Mouse (Mus musculus) spleen, postnatal 14 days (tissue): ENCODE measurements around the gene Gdpgp1.

Experiments
- DNase-seq, 2 experiments: peaks; one replicate each; pipeline ENCODE4 v3.0.0; 2021 to 2022; ENCODE audit warnings: low spot score in 2 of 2

Gdpgp1 gene

GRCm38 (mm10) chr7:80280998-80281397 is 48.3 kb downstream of the Gdpgp1 start:
- no peak for DNase-seq

- no peak for DNase-seq
These were observed 49.0 kb downstream of the Gdpgp1 start for GRCm38 (mm10) chr7:80281646-80282045.

DNA sequence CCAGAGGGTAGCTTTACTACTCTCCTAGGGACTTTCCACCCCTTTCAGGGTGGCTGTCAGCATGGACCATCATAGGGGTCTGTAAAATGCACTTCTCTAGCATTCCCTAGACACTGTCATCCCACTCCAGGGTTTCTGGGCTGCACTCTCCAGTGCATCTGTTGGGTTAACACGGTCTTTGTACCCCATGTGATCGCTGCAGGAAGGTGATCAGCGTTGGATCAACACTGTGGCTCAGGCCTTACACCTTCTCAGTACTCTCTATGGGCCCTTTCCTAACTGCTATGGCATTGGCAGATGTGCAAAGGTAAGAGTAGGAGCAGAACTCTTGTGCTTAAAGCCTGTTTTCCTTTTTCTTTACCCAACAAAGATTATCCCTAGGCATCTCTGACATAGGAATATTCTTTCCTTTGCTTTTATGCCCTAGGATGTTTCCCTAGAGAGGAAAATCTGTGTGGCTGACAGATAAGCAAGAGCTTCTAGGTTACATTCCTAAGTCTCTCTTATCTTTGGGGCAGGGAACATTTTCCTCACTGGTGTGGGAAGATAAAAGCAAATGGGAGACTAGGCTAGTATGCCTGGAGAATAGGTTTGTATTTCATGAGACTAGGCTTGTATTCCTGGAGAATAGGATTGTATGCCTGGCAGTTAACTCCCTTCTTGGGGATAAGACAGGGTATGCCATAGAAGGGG is 50.7 kb downstream of the Gdpgp1 start:
- DNase-seq: no peak

GRCm38 (mm10) chr7:80284391-80284790 is 51.7 kb downstream of the Gdpgp1 start:
- no peak for DNase-seq

DNA sequence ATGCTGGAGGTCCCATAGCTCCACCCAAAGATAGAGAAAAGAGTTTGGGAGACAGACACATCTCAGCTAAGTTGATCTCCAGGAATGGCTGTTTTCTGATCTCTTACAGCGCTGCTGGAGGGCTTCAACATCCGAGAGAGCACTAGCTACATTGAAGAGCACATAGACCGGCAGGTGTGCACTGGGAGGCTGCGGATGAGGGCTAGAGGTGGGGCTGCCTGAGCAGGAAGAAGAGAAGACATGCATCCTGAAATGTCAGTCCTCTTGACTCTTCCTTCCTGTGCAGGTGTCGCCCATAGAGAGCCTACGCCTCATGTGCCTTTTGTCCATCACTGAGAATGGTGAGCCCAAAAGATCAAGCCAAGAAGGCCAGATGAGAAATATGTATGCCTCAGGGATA is 53.1 kb downstream of the Gdpgp1 start:
- DNase-seq: no peak

DNA sequence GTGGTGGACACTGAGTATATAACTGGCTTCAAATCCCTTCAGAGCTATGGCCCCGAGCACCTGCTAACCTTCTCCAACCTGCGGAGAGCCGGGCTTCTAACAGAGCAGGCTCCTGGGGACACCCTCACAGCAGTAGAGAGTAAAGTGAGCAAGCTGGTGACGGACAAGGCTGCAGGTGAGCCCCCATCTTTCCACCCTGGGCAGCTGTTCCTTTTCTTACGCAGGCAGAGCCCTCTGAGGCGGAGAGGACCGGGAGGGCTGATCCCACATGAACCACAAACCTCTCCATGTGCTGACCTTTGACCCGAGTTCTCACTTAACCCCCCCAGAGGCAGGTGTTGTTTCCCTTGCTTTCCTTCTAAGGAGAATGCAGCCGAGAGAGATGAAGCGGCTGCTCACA is 55.1 kb downstream of the Gdpgp1 start:
- DNase-seq: no peak
